Mouse (Mus musculus): ENCODE measurements at regions not wholly inside any gene's neighbourhood (a gene's known extent, or its start where the extent isn't known, plus 50 kb on each side); places are given as distances from the start of the nearest gene placed in this dataset.

DNA sequence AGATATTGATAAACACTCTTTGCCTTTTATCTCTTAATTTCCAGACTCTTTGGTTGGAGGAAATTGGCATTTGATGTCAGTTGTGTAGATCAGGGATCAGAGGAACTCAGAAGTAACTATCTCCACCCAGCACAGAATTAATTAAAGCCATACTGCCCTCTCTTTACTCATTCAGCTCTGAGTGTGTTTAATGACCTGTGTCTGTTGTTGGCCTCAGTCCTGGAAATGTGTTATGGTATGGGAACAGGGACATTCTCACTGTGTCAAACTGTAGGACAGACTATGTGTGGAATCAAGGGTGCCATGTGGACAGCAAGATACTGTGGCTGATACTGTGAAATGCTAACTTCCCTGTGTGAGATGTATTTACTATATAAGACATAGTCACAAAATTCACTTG lies 151.3 kb upstream of the Nrp1 start:
- TF ChIP-seq MYOD1 (IDR thresholded peaks at IDR 0.05; ENCODE audit: control insufficient read depth in 1 of 3, insufficient read length in 2 of 3, low read depth in 2 of 3) (no peak), E2F4 (IDR thresholded peaks at IDR 0.05; ENCODE audit: insufficient read depth) (no peak), MAX (IDR thresholded peaks at IDR 0.05; ENCODE audit: low read depth) (no peak), POLR2A (IDR thresholded peaks at IDR 0.05; ENCODE audit: insufficient read length, low read depth) (no peak), TCF12 (IDR thresholded peaks at IDR 0.05; ENCODE audit: insufficient read depth, poor library complexity, severe bottlenecking) (no peak), TCF3 (IDR thresholded peaks at IDR 0.05; ENCODE audit: insufficient read length, low read depth) (no peak), MYOG (IDR thresholded peaks at IDR 0.05; ENCODE audit: control insufficient read depth in 1 of 3, insufficient read depth in 1 of 3, insufficient read length in 2 of 3, low read depth in 2 of 3) (no peak)

All from myocyte (in vitro differentiated cells).